Mouse (Mus musculus) midbrain, postnatal 0 days (tissue): ENCODE measurements at regions not wholly inside any gene's neighbourhood (a gene's known extent, or its start where the extent isn't known, plus 50 kb on each side); places are given as distances from the start of the nearest gene placed in this dataset.

ENCODE experiments used
- ATAC-seq: fragments of 200-750 bp; cut with Nextera tagmentation; 2 replicates; pipeline ENCODE4 v1.8.0; 2017; ENCODE audit warnings: moderate number of reproducible peaks, mild to moderate bottlenecking, moderate TSS enrichment, moderate library complexity; ENCODE audit not compliant: low FRiP score
- DNase-seq: peaks from one replicate; pipeline ENCODE4 v3.0.0-alpha.2; 2015; ENCODE audit warnings: low spot score
- H3K27ac ChIP-seq: fragments of 300-500 bp; sonication (generic); 2 replicates; pipeline ENCODE4 v1.5.1; 2014; ENCODE audit warnings: low read depth, mild to moderate bottlenecking, low read length, mixed read lengths
- H3K27me3 ChIP-seq: fragments of 300-500 bp; sonication (generic); 2 replicates; pipeline ENCODE4 v1.6.1; 2014; ENCODE audit warnings: low read length, control low read depth, mixed read lengths; ENCODE audit not compliant: insufficient read depth
- H3K36me3 ChIP-seq: fragments of 300-500 bp; sonication (generic); 2 replicates; pipeline ENCODE4 v1.6.1; 2014; ENCODE audit warnings: low read length, control low read depth, mixed read lengths; ENCODE audit not compliant: insufficient read depth
- H3K4me1 ChIP-seq: fragments of 300-500 bp; sonication (generic); 2 replicates; pipeline ENCODE4 v1.6.1; 2014; ENCODE audit warnings: mild to moderate bottlenecking, control low read depth, antibody characterized with exemption, low read length, mixed read lengths; ENCODE audit not compliant: insufficient read depth
- H3K4me2 ChIP-seq: fragments of 300-500 bp; sonication (generic); 2 replicates; pipeline ENCODE4 v1.6.1; 2014; ENCODE audit warnings: low read depth, mild to moderate bottlenecking, low read length, mixed read lengths; ENCODE audit not compliant: poor library complexity, severe bottlenecking
- H3K4me3 ChIP-seq: fragments of 300-500 bp; sonication (generic); 2 replicates; pipeline ENCODE4 v1.5.1; 2014; ENCODE audit warnings: low read depth, mild to moderate bottlenecking, low read length, moderate library complexity
- H3K9ac ChIP-seq: fragments of 300-500 bp; sonication (generic); replicated peaks from 2 replicates; pipeline ENCODE4 v1.6.1; 2014; ENCODE audit warnings: mild to moderate bottlenecking, low read length, moderate library complexity, mixed read lengths; ENCODE audit not compliant: poor library complexity, severe bottlenecking
- H3K9me3 ChIP-seq: fragments of 300-500 bp; sonication (generic); 2 replicates; pipeline ENCODE4 v1.6.1; 2016; ENCODE audit warnings: low read length, control low read depth
- CTCF ChIP-seq: IDR thresholded peaks from 2 replicates; pipeline ENCODE4 v1.5.1; 2016; ENCODE audit warnings: antibody characterized with exemption, mild to moderate bottlenecking
- WGBS: fragments of 180-500 bp; shearing (Covaris S2); extraction: QIAGEN DNeasy Blood & Tissue Kit; methylation state at CpG from one replicate; pipeline ENCODE4 v1.1.7; 2014; 5-methylcytosine and 5-hydroxymethylcytosine counted together

- Histone ChIP-seq H3K27ac (no peak overlapping the region; the same call in 1 of the 2 replicates), H3K9ac (no peak overlapping the region), H3K27me3 (no peaks in the 10 kb centered on the region), H3K4me2 (0 out of 2 replicates have a peak overlapping the region, but pooled peaks have one; percentile 10), H3K4me1 (no peaks in the 10 kb centered on the region), H3K36me3 (no peaks in the 10 kb centered on the region), H3K9me3 (no peaks in the 10 kb centered on the region), H3K4me3 (no peak overlapping the region)
- ATAC-seq, result peak; percentile 62; the same call in 1 of the 2 replicates
- WGBS, result 10% methylated on average over 13 of the region's 13 CpGs
- peak; percentile 67 for DNase-seq
- no peak for TF ChIP-seq CTCF
Observed at GRCm38 (mm10) chr17:68158172-68158651, 115.4 kb upstream of the L3mbtl4 start.

DNA sequence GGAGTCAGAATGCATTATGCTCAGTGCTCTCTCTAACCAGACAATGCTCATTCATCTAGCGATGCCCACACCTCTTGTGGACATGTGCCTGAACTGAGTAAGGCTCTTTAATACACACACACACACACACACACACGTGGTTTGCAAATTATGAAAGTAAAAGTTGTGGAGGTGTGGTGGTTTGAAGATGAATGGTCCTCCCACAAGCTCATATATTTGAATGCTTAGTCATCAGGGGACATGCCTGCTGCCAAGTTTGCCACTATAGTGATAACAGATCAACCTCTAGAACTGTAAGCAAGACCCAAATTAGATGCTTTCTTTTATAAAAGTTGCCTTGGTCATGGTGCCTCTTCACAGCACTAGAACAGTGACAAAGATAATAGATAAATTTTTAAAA, 112.5 kb upstream of the L3mbtl4 start:
- TF ChIP-seq CTCF, result no peak
- Histone ChIP-seq H3K4me3 (no peak overlapping the region), H3K9me3 (no peaks in the 10 kb centered on the region), H3K4me1 (no peaks in the 10 kb centered on the region), H3K36me3 (no peaks in the 10 kb centered on the region), H3K9ac (no peak overlapping the region), H3K4me2 (no peak overlapping the region), H3K27ac (no peak overlapping the region), H3K27me3 (no peaks in the 10 kb centered on the region)
- ATAC-seq (no peak), DNase-seq (no peak)
- WGBS, result 82% methylated on average over 2 of the region's 2 CpGs

DNA sequence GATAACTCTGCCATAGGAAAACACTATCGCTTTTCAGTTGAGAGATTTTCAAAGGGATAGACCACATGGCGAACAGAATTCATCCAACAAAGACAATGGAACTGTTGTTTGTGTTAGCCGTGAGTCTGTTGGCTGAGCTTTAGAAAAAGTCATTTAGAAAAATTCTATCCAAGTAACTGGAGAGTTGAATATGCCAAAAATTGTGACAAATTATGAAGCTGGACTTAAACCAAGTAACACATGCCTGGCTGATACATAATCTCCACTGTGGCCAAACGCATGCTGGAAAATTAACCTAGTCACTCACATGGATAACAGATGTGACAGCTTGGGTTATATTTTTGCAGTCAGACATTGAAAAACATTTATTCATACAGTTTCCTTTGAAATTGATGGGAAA, 110.1 kb upstream of the L3mbtl4 start:
- peak; percentile 49 for DNase-seq
- ATAC-seq, result no peak
- no peak for TF ChIP-seq CTCF
- Histone ChIP-seq H3K36me3 (no peaks in the 10 kb centered on the region), H3K9me3 (no peaks in the 10 kb centered on the region), H3K4me2 (no peak overlapping the region), H3K27me3 (no peaks in the 10 kb centered on the region), H3K27ac (no peak overlapping the region), H3K4me3 (no peak overlapping the region), H3K4me1 (no peaks in the 10 kb centered on the region), H3K9ac (no peak overlapping the region)
- 61% methylated on average over 4 of the region's 4 CpGs for WGBS

DNA sequence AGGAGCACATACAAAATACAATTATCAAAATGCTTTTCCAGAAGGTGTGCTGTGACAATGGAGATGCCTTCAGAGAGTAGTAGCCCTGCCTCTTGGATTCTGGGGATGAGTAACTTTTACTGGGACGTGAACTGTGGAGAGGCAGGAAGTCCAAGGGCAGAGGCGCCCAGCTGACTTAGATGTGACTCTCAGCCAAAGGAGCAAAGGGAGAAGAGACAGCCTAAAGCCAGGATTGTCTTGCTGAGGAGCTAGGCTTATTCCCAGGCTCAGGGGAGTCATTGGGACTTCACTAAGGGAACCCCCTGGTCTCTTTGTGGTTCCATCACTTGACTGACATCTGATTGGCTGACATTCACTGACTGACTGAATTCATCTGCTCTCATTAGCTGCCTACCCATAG, 108.9 kb upstream of the L3mbtl4 start:
- Histone ChIP-seq H3K9ac (no peak overlapping the region), H3K36me3 (no peaks in the 10 kb centered on the region), H3K9me3 (no peaks in the 10 kb centered on the region), H3K27ac (no peak overlapping the region), H3K4me1 (no peaks in the 10 kb centered on the region), H3K4me3 (no peak overlapping the region), H3K4me2 (no peak overlapping the region), H3K27me3 (no peaks in the 10 kb centered on the region)
- TF ChIP-seq CTCF, result no peak
- DNase-seq (no peak), ATAC-seq (no peak)
- WGBS, result 84% methylated on average over 2 of the region's 2 CpGs

- Histone ChIP-seq H3K4me3 (no peak overlapping the region), H3K27me3 (no peaks in the 10 kb centered on the region), H3K9ac (no peak overlapping the region), H3K4me1 (no peaks in the 10 kb centered on the region), H3K27ac (peak overlapping the region; percentile 18; the same call in 1 of the 2 replicates), H3K36me3 (no peaks in the 10 kb centered on the region), H3K4me2 (no peak overlapping the region), H3K9me3 (no peaks in the 10 kb centered on the region)
- DNase-seq (no peak), ATAC-seq (no peak)
- WGBS, result 63% methylated on average over 15 of the region's 15 CpGs
- no peak for TF ChIP-seq CTCF
Observed at GRCm38 (mm10) chr17:68165171-68165825, 108.3 kb upstream of the L3mbtl4 start.

DNA sequence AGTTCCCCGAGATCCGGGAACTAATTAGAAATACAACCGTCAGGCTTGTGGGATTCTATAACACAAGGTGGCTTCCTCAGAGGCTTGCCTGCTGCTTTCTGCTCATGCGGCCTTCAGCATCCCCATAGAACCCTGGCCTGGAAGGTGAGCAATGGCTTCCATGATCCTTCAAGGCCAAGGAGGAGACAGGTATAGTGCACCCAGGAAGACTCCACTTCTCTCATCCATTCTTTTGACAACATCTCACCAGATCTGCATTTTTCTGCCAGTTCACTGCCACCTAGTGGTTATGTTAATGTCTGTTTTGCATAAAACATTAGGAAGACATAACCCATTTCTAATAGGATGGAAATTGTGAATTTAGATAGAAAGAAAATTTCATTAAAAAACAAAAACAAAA, 107.2 kb upstream of the L3mbtl4 start:
- H3K9me3 ChIP-seq, result no peaks in the 10 kb centered on the region
- peak; percentile 70 for DNase-seq
- no peak for ATAC-seq
- WGBS, result 83% methylated on average over 4 of the region's 4 CpGs
- no peaks in the 10 kb centered on the region for H3K36me3 ChIP-seq
- peak; percentile 88 for TF ChIP-seq CTCF
- no peak overlapping the region for H3K27ac ChIP-seq
- H3K27me3 ChIP-seq, result no peaks in the 10 kb centered on the region
- no peak overlapping the region for H3K4me3 ChIP-seq
- H3K9ac ChIP-seq, result no peak overlapping the region
- H3K4me2 ChIP-seq, result no peak overlapping the region
- H3K4me1 ChIP-seq, result no peaks in the 10 kb centered on the region
